Mouse (Mus musculus) kidney, adult 2 months (tissue): ENCODE measurements around the gene Vmn2r3. TPM values are rescaled to one million over a fixed set of nuclear protein-coding genes. Genes with fewer than 3 reads are reported as not detected.
"Not testable (repeated sequence)": the region's sequence is repeated elsewhere in the genome, so short reads cannot be mapped to it uniquely, and the experiment has no call there.

Experiments
- DNase-seq: peaks from one replicate; pipeline ENCODE4 v3.0.0; 2021
- H3K27ac ChIP-seq: fragments of 200-500 bp; 2 replicates; pipeline ENCODE4 v1.5.1; 2012; ENCODE audit warnings: low read depth, low read length, control low read depth, inconsistent platforms; ENCODE audit not compliant: insufficient read depth
- H3K27me3 ChIP-seq: fragments of 200-500 bp; replicated peaks from 2 replicates; pipeline ENCODE4 v1.6.1; 2012; ENCODE audit warnings: mild to moderate bottlenecking, moderate library complexity, low read length, inconsistent platforms; ENCODE audit not compliant: control insufficient read depth, insufficient read depth
- H3K36me3 ChIP-seq: fragments of 200-500 bp; 2 replicates; pipeline ENCODE4 v1.6.1; 2012; ENCODE audit warnings: mild to moderate bottlenecking, moderate library complexity, low read length, inconsistent platforms; ENCODE audit not compliant: control insufficient read depth, insufficient read depth
- H3K4me1 ChIP-seq: fragments of 200-500 bp; 2 replicates; pipeline ENCODE4 v1.6.1; 2011; ENCODE audit warnings: low read length; ENCODE audit not compliant: control insufficient read depth, insufficient read depth
- H3K4me3 ChIP-seq: fragments of 200-500 bp; 2 replicates; pipeline ENCODE4 v1.5.1; 2011; ENCODE audit warnings: mild to moderate bottlenecking, low read depth, low read length, control low read depth; ENCODE audit not compliant: insufficient read depth
- CTCF ChIP-seq: fragments of 200-500 bp; conservative IDR thresholded peaks from 2 replicates; pipeline ENCODE4 v1.5.1; 2011; ENCODE audit warnings: low read depth, mild to moderate bottlenecking, control low read depth, low read length, moderate library complexity, mixed read lengths; ENCODE audit not compliant: insufficient read depth, insufficient read length
- POLR2A ChIP-seq: fragments of 200-500 bp; IDR thresholded peaks from one replicate; pipeline ENCODE4 v1.6.1; 2011; ENCODE audit warnings: low read depth, low read length, control low read depth
- WGBS: fragments of 180-500 bp; shearing (Covaris S2); methylation state at CpG from one replicate; pipeline ENCODE4 v1.1.7; 2018; 5-methylcytosine and 5-hydroxymethylcytosine counted together
- polyA plus RNA-seq: library from polyadenylated mRNA; depleted of rRNA; stranded (reverse); fragments of >200 nt; gene quantifications from 2 replicates; pipeline ENCODE4 v1.2.3, GENCODE M21; 2012; rRNA removed

Vmn2r3 gene
- polyA plus RNA-seq, 1 experiment: not detected

- Histone ChIP-seq H3K36me3 (no peaks in the 10 kb centered on the region), H3K4me1 (no peaks in the 10 kb centered on the region)
- 90% methylated on average over 5 of the region's 5 CpGs for WGBS
Measured at GRCm38 (mm10) chr3:64251646-64252045, 37.9 kb downstream of the Vmn2r3 start.

GRCm38 (mm10) chr3:64250461-64250860 is 39.0 kb downstream of the Vmn2r3 start:
- WGBS: 85% methylated on average over 6 of the region's 6 CpGs

More at GRCm38 (mm10) chr3:64251646-64252045, 37.9 kb downstream of the Vmn2r3 start:
- DNase-seq: no peak
- H3K27ac ChIP-seq: no peak overlapping the region
- no peak overlapping the region for H3K4me3 ChIP-seq
- TF ChIP-seq CTCF: no peak
- TF ChIP-seq POLR2A: no peak
- H3K27me3 ChIP-seq: no peaks in the 10 kb centered on the region

DNA sequence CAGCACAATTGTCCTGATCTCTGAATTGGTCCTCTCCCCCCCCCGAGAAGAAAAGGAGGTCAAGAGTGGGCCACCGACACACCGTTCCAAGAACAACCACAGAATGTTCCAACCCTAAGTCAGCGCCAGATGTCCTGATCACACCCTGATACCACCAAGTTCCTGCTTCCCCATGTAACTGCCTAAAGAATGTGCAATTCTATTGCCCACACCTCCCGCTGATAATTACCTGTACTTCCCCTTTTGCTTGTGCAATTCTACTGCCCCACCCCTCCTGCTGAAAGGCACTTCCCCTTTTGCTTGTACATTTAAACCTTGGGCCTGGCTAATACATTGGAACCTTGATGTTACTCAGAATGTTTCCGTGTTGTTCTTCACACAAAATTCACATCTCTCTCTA is 54.0 kb downstream of the Vmn2r3 start:
- not testable (repeated sequence) for H3K27ac ChIP-seq, H3K4me3 ChIP-seq, H3K27me3 ChIP-seq, H3K36me3 ChIP-seq, H3K4me1 ChIP-seq, DNase-seq
- WGBS: 88% methylated on average over 6 of the region's 6 CpGs

More at GRCm38 (mm10) chr3:64250461-64250860, 39.0 kb downstream of the Vmn2r3 start:
- H3K27ac ChIP-seq, H3K4me1 ChIP-seq, H3K4me3 ChIP-seq, H3K36me3 ChIP-seq, DNase-seq, H3K27me3 ChIP-seq: not testable (repeated sequence)

DNA sequence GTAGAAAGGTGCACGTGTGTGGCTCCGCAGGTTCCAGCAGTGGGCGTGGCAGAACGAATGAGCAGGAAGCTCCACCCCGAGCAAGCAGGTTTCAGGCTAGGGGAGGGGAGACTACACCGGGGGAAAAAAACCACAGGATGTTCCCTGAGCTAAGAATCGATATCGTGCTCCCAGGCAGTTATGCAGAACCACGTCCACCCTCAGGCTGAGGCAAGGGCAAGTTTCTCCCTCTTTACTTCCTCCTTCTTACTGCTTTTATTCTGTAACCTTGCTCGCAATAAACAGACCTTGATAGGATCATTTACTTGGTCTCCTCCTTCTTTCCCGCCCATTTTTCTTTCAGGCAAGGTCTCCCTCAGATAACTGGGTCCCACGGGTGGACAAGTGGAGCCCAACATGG is 55.9 kb downstream of the Vmn2r3 start:
- not testable (repeated sequence) for H3K27me3 ChIP-seq, H3K36me3 ChIP-seq, H3K27ac ChIP-seq, H3K4me3 ChIP-seq, H3K4me1 ChIP-seq, DNase-seq
- 81% methylated on average over 10 of the region's 12 CpGs for WGBS

- Histone ChIP-seq H3K27me3 (no peaks in the 10 kb centered on the region), H3K4me1 (no peaks in the 10 kb centered on the region), H3K4me3 (no peak overlapping the region), H3K36me3 (no peaks in the 10 kb centered on the region), H3K27ac (no peak overlapping the region)
- DNase-seq: no peak
- WGBS: 57% methylated on average over 2 of the region's 2 CpGs
- TF ChIP-seq CTCF (no peak), POLR2A (no peak)
Measured at GRCm38 (mm10) chr3:64227243-64227642, 62.3 kb downstream of the Vmn2r3 start.

Other genes with a start within 250 kb of the Vmn2r3 start
- gene Vmn2r1, start 208.2 kb downstream of the Vmn2r3 start, polyA plus RNA-seq: 0.02 and 0.03 TPM in 2 replicates
- gene Vmn2r2, start 147.8 kb downstream of the Vmn2r3 start, polyA plus RNA-seq: not detected in 2 replicates
- not detected in 2 replicates for gene Vmn2r4, start 125.7 kb upstream of the Vmn2r3 start, polyA plus RNA-seq
- not detected in 2 replicates for gene Vmn2r5, start 220.1 kb upstream of the Vmn2r3 start, polyA plus RNA-seq